Mouse (Mus musculus): Measurements from ENCODE around the gene Car1. TPM values are rescaled to one million over a fixed set of nuclear protein-coding genes. Genes with fewer than 3 reads are reported as not detected.
"Not testable (repeated sequence)": the region's sequence is repeated elsewhere in the genome, so short reads cannot be mapped to it uniquely, and the experiment has no call there.

Gene Car1
- polyA plus RNA-seq, 2 experiments: 0.23 to 0.70 TPM

DNA sequence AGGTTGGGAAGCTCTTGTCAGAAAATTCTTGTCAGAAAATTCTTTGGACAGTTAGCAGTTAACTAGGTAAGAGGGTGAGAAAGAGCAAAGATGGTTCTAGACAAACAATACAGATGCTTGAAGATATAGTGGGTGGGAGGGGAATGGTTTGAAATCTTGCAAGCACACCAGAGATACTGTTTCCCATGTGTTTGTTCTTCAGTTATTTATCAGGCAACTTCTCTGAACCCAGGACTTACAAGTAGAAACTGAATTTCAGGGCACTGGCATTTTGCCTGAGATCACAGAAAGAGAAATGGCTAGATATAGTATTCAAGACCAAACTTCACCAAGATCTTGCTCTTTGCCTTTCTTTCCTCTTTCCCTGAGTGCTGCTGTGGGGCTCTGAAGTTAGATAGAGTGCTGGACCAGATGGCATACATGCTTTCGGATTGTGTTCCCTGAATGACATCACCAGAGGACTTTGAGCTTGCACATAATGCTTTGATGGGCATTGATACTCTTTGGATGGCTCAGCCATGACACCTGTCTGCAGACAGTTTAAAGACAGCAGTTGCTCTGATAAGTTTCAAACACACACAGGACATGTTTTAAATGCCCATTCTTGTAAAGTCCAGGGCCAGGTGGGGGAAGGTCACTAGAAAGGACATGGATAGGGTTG, 11.8 kb upstream of the Car1 start:
- Histone ChIP-seq H3K27me3 (ENCODE audit: control insufficient read depth, insufficient read depth, low read length) (no peaks in the 10 kb centered on the region), H3K4me2 (replicated peaks; ENCODE audit: low read depth, low read length, severe bottlenecking) (no peak overlapping the region), H3K4me1 (ENCODE audit: control insufficient read depth, insufficient read depth, low read length) (no peaks in the 10 kb centered on the region), H3K9me3 (ENCODE audit: control insufficient read depth, low read length) (no peaks in the 10 kb centered on the region), H3K9ac (ENCODE audit: low read depth, low read length, severe bottlenecking) (no peak overlapping the region), H3K27ac (replicated peaks; ENCODE audit: low read depth, low read length) (no peak overlapping the region), H3K36me3 (ENCODE audit: control insufficient read depth, insufficient read depth, low read length) (no peaks in the 10 kb centered on the region), H3K4me3 (replicated peaks; ENCODE audit: low read length) (no peak overlapping the region)
- TF ChIP-seq POLR2A (IDR thresholded peaks at IDR 0.05; ENCODE audit: borderline replicate concordance, extremely low read depth, insufficient read depth, insufficient read length): no peak
- no peak for ATAC-seq (ENCODE audit: low FRiP score, low read depth)
- no peak for DNase-seq (ENCODE audit: low spot score)
- 87% methylated on average over 1 of the region's 1 CpGs for WGBS

DNA sequence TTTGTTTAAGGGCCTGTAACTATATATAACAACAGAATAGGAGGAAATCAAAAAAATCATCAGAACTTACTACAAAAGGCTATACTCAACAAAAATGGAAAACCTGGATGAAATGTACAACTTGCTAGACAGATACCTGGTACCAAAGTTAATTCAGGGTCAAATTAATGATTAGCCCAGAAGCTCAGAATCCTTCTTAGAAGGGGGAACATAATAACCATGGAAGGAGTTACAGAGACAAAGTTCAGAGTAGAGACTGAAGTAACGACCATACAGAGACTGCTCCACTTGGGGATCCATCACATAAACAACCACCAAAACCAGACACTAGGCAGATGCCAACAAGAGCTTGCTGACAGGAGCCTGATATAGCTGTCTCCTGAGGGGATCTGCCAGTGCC, 7.2 kb upstream of the Car1 start:
- WGBS: 70% methylated on average over 1 of the region's 1 CpGs
- not testable (repeated sequence) for H3K4me1 ChIP-seq (ENCODE audit: control insufficient read depth, insufficient read depth, low read length); H3K4me3 ChIP-seq (replicated peaks; ENCODE audit: low read length); H3K4me2 ChIP-seq (replicated peaks; ENCODE audit: low read depth, low read length, severe bottlenecking); DNase-seq (ENCODE audit: low spot score); ATAC-seq (ENCODE audit: low FRiP score, low read depth); H3K27me3 ChIP-seq (ENCODE audit: control insufficient read depth, insufficient read depth, low read length); H3K9ac ChIP-seq (ENCODE audit: low read depth, low read length, severe bottlenecking); H3K27ac ChIP-seq (replicated peaks; ENCODE audit: low read depth, low read length); H3K36me3 ChIP-seq (ENCODE audit: control insufficient read depth, insufficient read depth, low read length); H3K9me3 ChIP-seq (ENCODE audit: control insufficient read depth, low read length)

DNA sequence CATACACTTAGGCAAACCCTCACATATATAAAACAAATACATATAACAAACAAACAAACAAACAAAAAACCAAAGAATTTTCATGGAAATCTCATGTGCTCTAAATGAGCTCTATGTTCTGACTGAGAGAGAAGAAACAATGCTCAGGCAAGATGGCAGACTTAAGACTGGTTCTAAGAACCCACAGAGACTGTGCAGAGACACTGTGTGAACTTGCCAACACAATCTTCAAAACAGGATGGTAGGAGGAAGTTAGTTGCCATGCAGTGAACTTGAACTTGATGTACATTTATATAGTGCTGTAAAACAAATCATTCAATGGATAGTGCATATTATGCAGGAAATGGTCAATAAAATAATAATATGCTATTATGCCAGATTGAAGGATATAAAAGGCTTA, 1.5 kb downstream of the Car1 start:
- no peak overlapping the region for H3K4me2 ChIP-seq (replicated peaks; ENCODE audit: low read depth, low read length, severe bottlenecking)
- no peaks in the 10 kb centered on the region for H3K36me3 ChIP-seq (ENCODE audit: control insufficient read depth, insufficient read depth, low read length)
- H3K9ac ChIP-seq (ENCODE audit: low read depth, low read length, severe bottlenecking): no peak overlapping the region
- no peak for DNase-seq (ENCODE audit: low spot score)
- no peaks in the 10 kb centered on the region for H3K9me3 ChIP-seq (ENCODE audit: control insufficient read depth, low read length)
- no peak for TF ChIP-seq POLR2A (IDR thresholded peaks at IDR 0.05; ENCODE audit: borderline replicate concordance, extremely low read depth, insufficient read depth, insufficient read length)
- ATAC-seq (ENCODE audit: low FRiP score, low read depth): no peak
- H3K27ac ChIP-seq (replicated peaks; ENCODE audit: low read depth, low read length): no peak overlapping the region
- H3K4me1 ChIP-seq (ENCODE audit: control insufficient read depth, insufficient read depth, low read length): no peaks in the 10 kb centered on the region
- H3K27me3 ChIP-seq (ENCODE audit: control insufficient read depth, insufficient read depth, low read length): no peaks in the 10 kb centered on the region
- no peak overlapping the region for H3K4me3 ChIP-seq (replicated peaks; ENCODE audit: low read length)

DNA sequence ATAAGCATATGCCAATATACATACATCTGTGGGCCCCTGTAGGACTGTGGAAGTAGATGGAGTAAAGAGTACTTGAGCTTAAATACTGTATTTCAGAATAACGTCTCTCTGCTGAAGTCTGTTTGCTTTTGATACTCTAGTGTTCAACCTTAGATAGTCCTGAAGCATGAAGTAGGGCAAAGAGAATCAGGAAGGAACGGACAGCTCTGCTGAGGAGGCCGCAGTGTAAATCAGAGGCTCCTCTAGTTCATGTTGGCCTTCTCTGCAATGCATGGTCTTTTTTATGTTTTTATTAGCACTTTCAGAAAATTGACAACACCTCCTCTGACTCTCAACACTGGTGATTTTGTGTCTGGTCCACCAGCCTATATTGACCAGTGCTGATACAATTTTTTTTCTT, 2.2 kb downstream of the Car1 start:
- Histone ChIP-seq H3K4me2 (replicated peaks; ENCODE audit: low read depth, low read length, severe bottlenecking) (no peak overlapping the region), H3K27ac (replicated peaks; ENCODE audit: low read depth, low read length) (no peak overlapping the region), H3K4me1 (ENCODE audit: control insufficient read depth, insufficient read depth, low read length) (no peaks in the 10 kb centered on the region), H3K27me3 (ENCODE audit: control insufficient read depth, insufficient read depth, low read length) (no peaks in the 10 kb centered on the region), H3K36me3 (ENCODE audit: control insufficient read depth, insufficient read depth, low read length) (no peaks in the 10 kb centered on the region), H3K4me3 (replicated peaks; ENCODE audit: low read length) (no peak overlapping the region), H3K9me3 (ENCODE audit: control insufficient read depth, low read length) (no peaks in the 10 kb centered on the region), H3K9ac (ENCODE audit: low read depth, low read length, severe bottlenecking) (no peak overlapping the region)
- DNase-seq (ENCODE audit: low spot score) (no peak), ATAC-seq (ENCODE audit: low FRiP score, low read depth) (no peak)
- TF ChIP-seq POLR2A (IDR thresholded peaks at IDR 0.05; ENCODE audit: borderline replicate concordance, extremely low read depth, insufficient read depth, insufficient read length): no peak
- 81% methylated on average over 3 of the region's 3 CpGs for WGBS

DNA sequence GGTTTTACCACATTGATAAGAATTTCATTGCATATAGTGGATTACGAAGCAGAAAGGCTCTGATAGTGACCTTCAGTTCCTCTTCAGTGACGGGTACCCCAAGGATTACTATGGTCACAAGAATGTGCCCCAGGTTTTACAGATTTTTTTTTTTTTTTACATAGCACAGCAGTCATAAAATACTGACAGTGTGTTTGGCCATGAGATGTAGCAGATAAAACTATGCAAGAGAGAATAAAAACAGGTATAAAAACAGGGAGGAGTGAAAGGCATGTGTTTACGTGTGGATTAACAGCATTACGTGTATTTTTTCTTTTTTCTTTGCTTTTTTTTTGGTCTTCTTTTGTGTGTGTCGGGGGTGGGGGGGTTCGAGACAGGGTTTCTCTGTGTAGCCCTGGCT, 3.3 kb downstream of the Car1 start:
- no peak overlapping the region for H3K4me3 ChIP-seq (replicated peaks; ENCODE audit: low read length)
- H3K9me3 ChIP-seq (ENCODE audit: control insufficient read depth, low read length): no peaks in the 10 kb centered on the region
- no peaks in the 10 kb centered on the region for H3K36me3 ChIP-seq (ENCODE audit: control insufficient read depth, insufficient read depth, low read length)
- H3K27me3 ChIP-seq (ENCODE audit: control insufficient read depth, insufficient read depth, low read length): no peaks in the 10 kb centered on the region
- H3K4me2 ChIP-seq (replicated peaks; ENCODE audit: low read depth, low read length, severe bottlenecking): no peak overlapping the region
- ATAC-seq (ENCODE audit: low FRiP score, low read depth): no peak
- H3K4me1 ChIP-seq (ENCODE audit: control insufficient read depth, insufficient read depth, low read length): no peaks in the 10 kb centered on the region
- TF ChIP-seq POLR2A (IDR thresholded peaks at IDR 0.05; ENCODE audit: borderline replicate concordance, extremely low read depth, insufficient read depth, insufficient read length): no peak
- WGBS: 80% methylated on average over 6 of the region's 6 CpGs
- H3K9ac ChIP-seq (ENCODE audit: low read depth, low read length, severe bottlenecking): no peak overlapping the region
- H3K27ac ChIP-seq (replicated peaks; ENCODE audit: low read depth, low read length): no peak overlapping the region
- no peak for DNase-seq (ENCODE audit: low spot score)

DNA sequence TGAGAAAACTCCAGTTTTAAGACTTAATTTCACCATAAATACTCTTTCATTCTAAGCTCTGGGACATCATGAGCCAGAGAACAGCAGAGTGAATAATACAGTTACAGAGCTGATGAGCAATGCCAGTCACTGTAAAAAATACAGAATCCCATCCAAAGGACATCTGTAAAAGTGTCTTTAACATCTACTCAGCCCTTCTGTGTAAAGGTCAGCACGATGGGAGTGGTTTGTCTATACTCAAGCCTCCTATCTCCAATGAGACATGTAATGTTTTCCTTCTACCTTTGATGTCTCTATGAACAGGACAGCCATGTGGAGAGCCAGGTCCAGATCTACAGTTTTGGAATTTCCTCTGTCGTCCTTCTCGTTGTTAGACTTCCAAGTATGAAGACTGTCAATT, 11.1 kb downstream of the Car1 start:
- Histone ChIP-seq H3K9me3 (ENCODE audit: control insufficient read depth, low read length) (no peaks in the 10 kb centered on the region), H3K36me3 (ENCODE audit: control insufficient read depth, insufficient read depth, low read length) (no peaks in the 10 kb centered on the region), H3K9ac (ENCODE audit: low read depth, low read length, severe bottlenecking) (no peak overlapping the region), H3K27me3 (ENCODE audit: control insufficient read depth, insufficient read depth, low read length) (no peaks in the 10 kb centered on the region), H3K4me3 (replicated peaks; ENCODE audit: low read length) (no peak overlapping the region), H3K4me2 (replicated peaks; ENCODE audit: low read depth, low read length, severe bottlenecking) (no peak overlapping the region), H3K27ac (replicated peaks; ENCODE audit: low read depth, low read length) (no peak overlapping the region), H3K4me1 (ENCODE audit: control insufficient read depth, insufficient read depth, low read length) (no peaks in the 10 kb centered on the region)
- ATAC-seq (ENCODE audit: low FRiP score, low read depth) (no peak), DNase-seq (ENCODE audit: low spot score) (no peak)
- 85% methylated on average over 3 of the region's 3 CpGs for WGBS
- TF ChIP-seq POLR2A (IDR thresholded peaks at IDR 0.05; ENCODE audit: borderline replicate concordance, extremely low read depth, insufficient read depth, insufficient read length): no peak
